Mouse (Mus musculus) liver, embryonic 14.5 days (tissue): Measurements from ENCODE around the gene Kcp. TPM values are rescaled to one million over a fixed set of nuclear protein-coding genes. Genes with fewer than 3 reads are reported as not detected.
A peak's percentile ranks its signal among the peaks of the same experiment; 100 is the strongest.

Experiments
- ATAC-seq: fragments of 200-750 bp; cut with Nextera tagmentation; 2 replicates; pipeline ENCODE4 v1.8.0; 2017; ENCODE audit warnings: moderate number of reproducible peaks, mild to moderate bottlenecking, moderate library complexity; ENCODE audit not compliant: insufficient read depth
- DNase-seq, 3 experiments: peaks; one replicate each; pipeline ENCODE4 v3.0.0-alpha.2; 2012 to 2013; ENCODE audit warnings: low read depth in 3 of 3, low spot score in 3 of 3
- H3K27ac ChIP-seq: fragments of 300-500 bp; sonication (generic); 2 replicates; pipeline ENCODE4 v1.5.1; 2014; ENCODE audit warnings: moderate library complexity, mild to moderate bottlenecking, control low read depth, inconsistent platforms
- H3K27me3 ChIP-seq: fragments of 300-500 bp; sonication (generic); 2 replicates; pipeline ENCODE4 v1.6.1; 2014; ENCODE audit warnings: mild to moderate bottlenecking, low read length, moderate library complexity; ENCODE audit not compliant: control insufficient read depth, insufficient read depth
- H3K36me3 ChIP-seq: fragments of 300-500 bp; sonication (generic); replicated peaks from 2 replicates; pipeline ENCODE4 v1.6.1; 2014; ENCODE audit warnings: low read depth; ENCODE audit not compliant: control insufficient read depth, insufficient read depth
- H3K4me1 ChIP-seq, 2 experiments: fragments of 200-500 bp in 1 of 2; fragments of 300-500 bp in 1 of 2; sonication (generic) in 1 of 2; replicated peaks; 2 replicates each; pipeline ENCODE4 v1.6.1; 2012 to 2014; ENCODE audit warnings: antibody characterized with exemption in 1 of 2, inconsistent platforms in 1 of 2, low read length in 1 of 2; ENCODE audit not compliant: control insufficient read depth in 2 of 2, insufficient read depth in 2 of 2
- H3K4me2 ChIP-seq: fragments of 300-500 bp; sonication (generic); 2 replicates; pipeline ENCODE4 v1.6.1; 2014; ENCODE audit warnings: low read depth, mild to moderate bottlenecking, control low read depth, moderate library complexity
- H3K4me3 ChIP-seq, 2 experiments: fragments of 200-500 bp in 1 of 2; fragments of 300-500 bp in 1 of 2; sonication (generic) in 1 of 2; 2 replicates each; pipeline ENCODE4 v1.5.1; 2012 to 2014; ENCODE audit warnings: low read depth in 2 of 2, low read length in 2 of 2, mild to moderate bottlenecking in 2 of 2, control low read depth in 1 of 2, inconsistent platforms in 1 of 2, moderate library complexity in 1 of 2; ENCODE audit not compliant: insufficient read depth in 1 of 2
- H3K9ac ChIP-seq: fragments of 300-500 bp; sonication (generic); replicated peaks from 2 replicates; pipeline ENCODE4 v1.6.1; 2014; ENCODE audit warnings: mild to moderate bottlenecking, control low read depth, moderate library complexity
- H3K9me3 ChIP-seq: fragments of 300-500 bp; sonication (generic); 2 replicates; pipeline ENCODE4 v1.6.1; 2016; ENCODE audit warnings: low read length, mixed read lengths; ENCODE audit not compliant: control insufficient read depth
- CTCF ChIP-seq: IDR thresholded peaks from 2 replicates; pipeline ENCODE4 v1.5.1; 2016; ENCODE audit warnings: antibody characterized with exemption, low read depth, control low read depth
- EP300 ChIP-seq: IDR thresholded peaks from 2 replicates; pipeline ENCODE4 v1.6.1; 2016; ENCODE audit warnings: antibody characterized with exemption, low read depth
- WGBS: fragments of 180-500 bp; shearing (Covaris S2); extraction: QIAGEN DNeasy Blood & Tissue Kit; methylation state at CpG from one replicate; pipeline ENCODE4 v1.1.7; 2014; ENCODE audit not compliant: insufficient replicate concordance; 5-methylcytosine and 5-hydroxymethylcytosine counted together
- polyA plus RNA-seq, 2 experiments: library from polyadenylated mRNA; depleted of rRNA in 1 of 2; stranded (reverse) in 1 of 2; unstranded in 1 of 2; fragments of >200 nt; fragmentation: Nextera tagmentation in 1 of 2; extraction: Ambion mirVana in 1 of 2; gene quantifications; 2 replicates each; pipeline versions ENCODE4 v1.2.1 to v1.2.3; 2012 to 2014

Gene Kcp
- polyA plus RNA-seq, 2 experiments: 0.67 to 2.0 TPM

DNA sequence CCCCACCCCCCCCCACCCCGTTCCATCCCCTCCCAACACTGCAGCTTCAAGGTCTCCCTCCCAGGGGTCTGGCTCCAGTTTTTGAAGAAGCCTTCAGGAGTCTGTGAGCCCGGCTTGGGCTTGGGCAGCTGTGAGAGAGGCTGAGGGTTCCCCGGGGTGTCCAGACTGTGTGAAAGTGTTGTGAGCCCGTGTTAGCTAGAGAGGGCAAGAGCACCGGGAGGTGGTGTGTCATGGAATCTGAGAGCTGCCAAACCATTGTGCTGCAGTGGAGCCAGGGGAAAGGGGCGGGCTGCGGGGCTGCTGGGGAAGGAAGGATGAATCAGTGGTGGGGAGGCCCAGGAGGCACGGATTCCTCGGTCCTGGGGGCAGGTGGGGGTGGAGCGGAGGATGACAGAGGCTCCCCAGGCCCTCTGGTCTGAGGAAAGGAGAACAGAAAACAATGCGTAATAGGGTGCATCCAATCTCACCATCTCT is 71.3 kb downstream of the Kcp start:
- Histone ChIP-seq H3K27me3 (peaks cover 40% of the 10 kb centered on the region), H3K4me1 (no peaks in the 10 kb centered on the region), H3K4me2 (no peak overlapping the region), H3K9me3 (no peaks in the 10 kb centered on the region), H3K27ac (no peak overlapping the region), H3K9ac (no peak overlapping the region), H3K36me3 (no peaks in the 10 kb centered on the region), H3K4me3 (no peak overlapping the region)
- 14% methylated on average over 11 of the region's 11 CpGs for WGBS
- DNase-seq (no peak), ATAC-seq (no peak)
- TF ChIP-seq EP300 (no peak), CTCF (no peak)

- H3K27ac ChIP-seq: no peak overlapping the region
- H3K9ac ChIP-seq: no peak overlapping the region
Measured at GRCm38 (mm10) chr6:29435940-29436451, 71.8 kb downstream of the Kcp start.

DNA sequence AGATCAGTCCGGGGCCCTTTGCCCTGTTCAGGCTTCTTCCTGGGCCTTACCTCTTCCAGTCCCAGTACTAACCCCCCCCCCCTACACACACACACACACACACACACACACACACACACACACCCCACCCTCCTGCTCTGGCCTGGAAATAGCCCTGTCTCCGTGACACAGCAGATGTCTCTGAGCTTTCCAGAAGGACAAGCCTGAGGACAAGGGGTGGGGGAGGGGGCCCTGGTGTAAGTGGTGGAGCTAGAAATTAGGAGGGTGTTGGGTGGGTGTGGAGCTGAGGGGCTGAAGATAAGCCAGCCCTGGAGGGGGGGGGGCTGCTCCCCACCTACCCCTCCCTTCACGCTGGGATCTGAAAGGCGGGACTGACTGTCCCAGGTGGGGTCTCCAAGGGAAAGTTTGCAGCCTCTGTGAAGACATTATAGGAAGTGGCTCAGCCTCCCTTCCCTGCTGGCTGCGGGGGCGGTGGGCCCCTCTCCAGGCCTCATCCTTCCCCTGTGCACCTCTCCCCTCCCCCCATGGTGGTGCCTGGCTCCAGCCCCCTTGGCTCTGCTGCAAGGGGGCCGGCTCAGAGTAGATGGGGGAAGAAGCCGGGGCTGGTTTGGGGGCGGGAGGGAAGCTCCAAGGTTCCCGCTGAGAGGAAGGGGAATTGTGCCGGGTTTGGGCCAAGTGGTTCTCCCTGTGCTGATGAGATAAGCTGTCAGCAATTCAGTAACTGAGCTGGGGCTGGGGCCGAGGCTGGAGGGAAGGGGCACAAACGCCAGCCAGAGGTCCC is 72.7 kb downstream of the Kcp start:
- TF ChIP-seq EP300 (no peak), CTCF (no peak)
- Histone ChIP-seq H3K27ac (no peak overlapping the region), H3K4me1 (no peaks in the 10 kb centered on the region), H3K27me3 (peaks cover 43% of the 10 kb centered on the region), H3K36me3 (no peaks in the 10 kb centered on the region), H3K4me3 (peak overlapping the region in 1 of 2 experiments; percentile 1; a peak in 1 of 4 replicates), H3K4me2 (no peak overlapping the region), H3K9ac (no peak overlapping the region), H3K9me3 (no peaks in the 10 kb centered on the region)
- WGBS: under 1% methylated on average over 13 of the region's 13 CpGs
- DNase-seq: no peak
- no peak for ATAC-seq

More at GRCm38 (mm10) chr6:29435940-29436451, 71.8 kb downstream of the Kcp start:
- ATAC-seq (no peak), DNase-seq (no peak)
- no peak overlapping the region for H3K4me2 ChIP-seq
- H3K4me1 ChIP-seq: no peaks in the 10 kb centered on the region
- H3K27me3 ChIP-seq: peaks cover 43% of the 10 kb centered on the region
- H3K36me3 ChIP-seq: no peaks in the 10 kb centered on the region
- TF ChIP-seq EP300: no peak
- peak overlapping the region in 1 of 2 experiments; percentile 2; a peak in 1 of 4 replicates for H3K4me3 ChIP-seq
- no peaks in the 10 kb centered on the region for H3K9me3 ChIP-seq
- 27% methylated on average over 6 of the region's 6 CpGs for WGBS

DNA sequence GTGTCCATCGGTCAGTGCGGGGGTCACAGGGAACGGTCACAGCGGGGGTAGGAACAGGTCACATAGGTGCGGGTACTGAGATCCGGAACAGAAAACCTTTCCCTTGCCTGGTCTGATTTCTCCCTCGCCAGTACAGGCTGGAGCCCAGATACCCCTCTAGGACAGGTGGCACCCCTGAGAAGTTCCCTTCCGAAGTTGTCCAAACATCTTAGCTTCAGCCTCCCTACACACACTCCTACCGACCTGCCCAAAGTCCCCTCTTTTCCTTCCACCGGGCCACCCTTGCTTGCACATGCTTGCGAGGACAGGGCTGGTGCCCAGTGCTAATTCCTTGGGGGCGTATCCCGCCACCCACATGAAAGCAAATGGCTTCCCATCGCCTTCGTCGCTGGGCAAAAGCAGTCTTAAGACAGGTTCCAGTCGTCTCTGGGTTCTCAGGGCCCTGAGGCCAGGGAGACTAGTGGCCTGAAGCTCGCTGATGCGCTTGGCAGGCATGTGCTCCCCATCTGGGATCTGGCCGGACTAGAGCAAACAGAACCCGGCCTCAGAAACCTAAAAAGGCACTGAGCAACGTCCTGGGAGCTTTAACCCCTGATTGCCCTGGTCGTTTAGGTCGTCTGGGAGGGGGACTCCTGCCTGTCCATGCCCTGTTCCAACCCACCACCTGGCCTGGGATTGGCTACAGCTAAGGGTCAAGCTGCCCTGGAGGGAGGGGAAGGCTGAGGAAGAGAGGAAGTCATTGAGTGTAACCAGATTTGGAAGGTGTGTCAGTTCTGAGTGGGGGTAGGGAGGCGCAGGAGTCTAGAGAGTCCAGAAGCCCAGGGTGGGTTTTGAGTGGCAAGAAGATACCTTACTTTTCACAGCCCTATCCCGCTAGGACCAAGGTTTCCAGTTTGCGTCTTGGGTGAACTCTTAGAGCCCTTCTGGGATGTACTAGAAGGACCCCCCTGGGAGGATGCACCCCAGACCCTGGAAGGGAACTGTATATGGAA is 73.7 kb downstream of the Kcp start:
- Histone ChIP-seq H3K4me1 (no peaks in the 10 kb centered on the region), H3K4me3 (peak overlapping the region; percentile 16 to 35; a peak in 2 of 4 replicates), H3K27me3 (peaks cover 43% of the 10 kb centered on the region), H3K4me2 (no peak overlapping the region; the same call in 1 of the 2 replicates), H3K27ac (no peak overlapping the region), H3K9ac (no peak overlapping the region), H3K9me3 (no peaks in the 10 kb centered on the region), H3K36me3 (no peaks in the 10 kb centered on the region)
- 5% methylated on average over 27 of the region's 27 CpGs for WGBS
- DNase-seq (no peak), ATAC-seq (no peak)
- TF ChIP-seq CTCF (no peak), EP300 (no peak)
